Mouse (Mus musculus) liver, embryonic 15.5 days (tissue): ENCODE data around the gene Zfp281. TPM values are rescaled to one million over a fixed set of nuclear protein-coding genes. Genes with fewer than 3 reads are reported as not detected.

Experiments
- ATAC-seq: fragments of 200-750 bp; cut with Nextera tagmentation; 2 replicates; pipeline ENCODE4 v1.8.0; 2017; ENCODE audit warnings: moderate number of reproducible peaks, mild to moderate bottlenecking, moderate library complexity; ENCODE audit not compliant: insufficient read depth
- H3K27ac ChIP-seq: fragments of 300-500 bp; sonication (generic); replicated peaks from 2 replicates; pipeline ENCODE4 v1.5.1; 2015; ENCODE audit warnings: mild to moderate bottlenecking, inconsistent platforms
- H3K27me3 ChIP-seq: fragments of 300-500 bp; sonication (generic); 2 replicates; pipeline ENCODE4 v1.6.1; 2015; ENCODE audit warnings: mild to moderate bottlenecking, inconsistent platforms
- H3K36me3 ChIP-seq: fragments of 300-500 bp; sonication (generic); replicated peaks from 2 replicates; pipeline ENCODE4 v1.6.1; 2015; ENCODE audit warnings: moderate library complexity, mild to moderate bottlenecking, inconsistent platforms
- H3K4me1 ChIP-seq: fragments of 300-500 bp; sonication (generic); replicated peaks from 2 replicates; pipeline ENCODE4 v1.6.1; 2015; ENCODE audit warnings: inconsistent platforms
- H3K4me2 ChIP-seq: fragments of 300-500 bp; sonication (generic); 2 replicates; pipeline ENCODE4 v1.6.1; 2015; ENCODE audit warnings: moderate library complexity, mild to moderate bottlenecking, inconsistent platforms
- H3K4me3 ChIP-seq: fragments of 300-500 bp; sonication (generic); replicated peaks from 2 replicates; pipeline ENCODE4 v1.5.1; 2015; ENCODE audit warnings: mild to moderate bottlenecking, inconsistent platforms
- H3K9ac ChIP-seq: fragments of 300-500 bp; sonication (generic); 2 replicates; pipeline ENCODE4 v1.6.1; 2015; ENCODE audit warnings: moderate library complexity, mild to moderate bottlenecking, inconsistent platforms
- H3K9me3 ChIP-seq: fragments of 300-500 bp; sonication (generic); replicated peaks from 2 replicates; pipeline ENCODE4 v1.6.1; 2016; ENCODE audit warnings: inconsistent platforms
- WGBS: fragments of 180-500 bp; shearing (Covaris S2); methylation state at CpG from one replicate; pipeline ENCODE4 v1.1.7; 2015; ENCODE audit warnings: mixed read lengths; ENCODE audit not compliant: insufficient replicate concordance; 5-methylcytosine and 5-hydroxymethylcytosine counted together
- polyA plus RNA-seq: library from polyadenylated mRNA; unstranded; fragments of >200 nt; fragmentation: Nextera tagmentation; extraction: Ambion mirVana; gene quantifications from 2 replicates; pipeline ENCODE4 v1.2.1, GENCODE M21; 2015

Gene Zfp281
- polyA plus RNA-seq, 1 experiment from 2014 or later: 6.0 TPM

GRCm38 (mm10) chr1:136674548-136675455, 50.1 kb downstream of the Zfp281 start:
- peaks cover 11% of the 10 kb centered on the region; the same call in 1 of the 2 replicates for H3K4me1 ChIP-seq
- no peaks in the 10 kb centered on the region for H3K27me3 ChIP-seq
- H3K27ac ChIP-seq: no peak overlapping the region
- H3K4me3 ChIP-seq: no peak overlapping the region
- no peak for ATAC-seq
- H3K9ac ChIP-seq: no peak overlapping the region
- no peaks in the 10 kb centered on the region for H3K9me3 ChIP-seq
- no peaks in the 10 kb centered on the region for H3K36me3 ChIP-seq
- 41% methylated on average over 25 of the region's 25 CpGs for WGBS
- no peak overlapping the region for H3K4me2 ChIP-seq

GRCm38 (mm10) chr1:136675736-136676444, 51.2 kb downstream of the Zfp281 start:
- H3K9ac ChIP-seq: no peak overlapping the region
- ATAC-seq: no peak
- no peak overlapping the region; the same call in 1 of the 2 replicates for H3K4me2 ChIP-seq
- H3K27ac ChIP-seq: no peak overlapping the region
- no peaks in the 10 kb centered on the region for H3K9me3 ChIP-seq
- 64% methylated on average over 16 of the region's 16 CpGs for WGBS
- no peaks in the 10 kb centered on the region for H3K36me3 ChIP-seq
- peaks cover 4% of the 10 kb centered on the region; the same call in 1 of the 2 replicates for H3K4me1 ChIP-seq
- no peaks in the 10 kb centered on the region for H3K27me3 ChIP-seq
- no peak overlapping the region for H3K4me3 ChIP-seq

- Histone ChIP-seq H3K4me2 (no peak overlapping the region), H3K9ac (no peak overlapping the region), H3K27me3 (no peaks in the 10 kb centered on the region), H3K9me3 (no peaks in the 10 kb centered on the region), H3K36me3 (no peaks in the 10 kb centered on the region), H3K27ac (no peak overlapping the region), H3K4me3 (no peak overlapping the region), H3K4me1 (peaks cover 4% of the 10 kb centered on the region; the same call in 1 of the 2 replicates)
- ATAC-seq: no peak
- WGBS: 56% methylated on average over 6 of the region's 6 CpGs
Observed at GRCm38 (mm10) chr1:136676445-136676755, 51.7 kb downstream of the Zfp281 start.

- Histone ChIP-seq H3K36me3 (no peaks in the 10 kb centered on the region), H3K9me3 (no peaks in the 10 kb centered on the region), H3K27ac (no peak overlapping the region), H3K4me2 (no peak overlapping the region), H3K27me3 (no peaks in the 10 kb centered on the region), H3K4me3 (no peak overlapping the region), H3K9ac (no peak overlapping the region), H3K4me1 (no peaks in the 10 kb centered on the region; the same call in 1 of the 2 replicates)
- 63% methylated on average over 3 of the region's 3 CpGs for WGBS
- ATAC-seq: no peak
Observed at GRCm38 (mm10) chr1:136677847-136678325, 53.2 kb downstream of the Zfp281 start.

- H3K4me2 ChIP-seq: no peak overlapping the region
- no peak for ATAC-seq
Observed at GRCm38 (mm10) chr1:136678836-136679235, 54.1 kb downstream of the Zfp281 start.

More at GRCm38 (mm10) chr1:136678836-136679235, 54.1 kb downstream of the Zfp281 start:
- Histone ChIP-seq H3K4me3 (no peak overlapping the region), H3K27me3 (no peaks in the 10 kb centered on the region), H3K9me3 (no peaks in the 10 kb centered on the region), H3K27ac (no peak overlapping the region), H3K9ac (no peak overlapping the region), H3K36me3 (no peaks in the 10 kb centered on the region), H3K4me1 (peaks cover 7% of the 10 kb centered on the region; the same call in 1 of the 2 replicates)
- WGBS: 45% methylated on average over 4 of the region's 4 CpGs

Other genes with a start within 250 kb of the Zfp281 start
- 4.9 and 5.5 TPM in 2 replicates for gene Ddx59, start 209.6 kb upstream of the Zfp281 start, polyA plus RNA-seq
- gene Kif14, start 158.6 kb upstream of the Zfp281 start, polyA plus RNA-seq: 6.0 and 6.4 TPM in 2 replicates